ENCODE assay signal across 8 mouse cellular contexts in genomic region chr9:31386368-31387180, GRCm38 (mm10). TPM values are rescaled to one million over a fixed set of nuclear protein-coding genes. Genes with fewer than 3 reads are reported as not detected.
DNase-seq lines count a peak whose midpoint lies in the region; ATAC-seq and TF ChIP-seq lines count a peak whose summit lies in the region.

No protein-coding gene starts in this region.

- peak overlapping the region; percentile 79 for H3K27ac ChIP-seq in heart, adult 2 months
- H3K27ac ChIP-seq in heart, postnatal 0 days (ENCODE audit: low read depth): peak overlapping the region; percentile 57; the same call in 1 of the 2 replicates
- H3K27ac ChIP-seq in lung, embryonic 15.5 days: peak overlapping the region; percentile 46
- H3K27ac ChIP-seq in stomach, embryonic 16.5 days (ENCODE audit: low read length): peak overlapping the region; percentile 64

- H3K9me3 ChIP-seq in heart, postnatal 0 days (replicated peaks; ENCODE audit: control insufficient read depth, low read length): no peaks in the 10 kb centered on the region
- no peaks in the 10 kb centered on the region for H3K9me3 ChIP-seq in lung, embryonic 15.5 days
- no peaks in the 10 kb centered on the region for H3K9me3 ChIP-seq in stomach, embryonic 16.5 days (replicated peaks; ENCODE audit: control insufficient read depth, low read length)

- peaks cover 7% of the 10 kb centered on the region for H3K4me1 ChIP-seq in heart, adult 2 months (ENCODE audit: control insufficient read depth, insufficient read depth, low read length)
- peaks cover 12% of the 10 kb centered on the region for H3K4me1 ChIP-seq in heart, postnatal 0 days (ENCODE audit: control insufficient read depth, insufficient read depth)
- peaks cover 19% of the 10 kb centered on the region for H3K4me1 ChIP-seq in lung, embryonic 15.5 days
- peaks cover 14% of the 10 kb centered on the region for H3K4me1 ChIP-seq in stomach, embryonic 16.5 days (ENCODE audit: control insufficient read depth, insufficient read depth, low read length)

- H3K9ac ChIP-seq in heart, adult 2 months (ENCODE audit: low read depth, low read length): peak overlapping the region; percentile 82
- H3K9ac ChIP-seq in heart, postnatal 0 days (replicated peaks; ENCODE audit: low read depth, low read length): peak overlapping the region; percentile 86
- peak overlapping the region; percentile 78 for H3K9ac ChIP-seq in lung, embryonic 15.5 days
- peak overlapping the region; percentile 94 for H3K9ac ChIP-seq in stomach, embryonic 16.5 days (ENCODE audit: low read length)

- TF ChIP-seq POLR2A in heart, adult 2 months (IDR thresholded peaks at IDR 0.05; ENCODE audit: insufficient read depth, low read depth, low read length): no peak

- ATAC-seq in heart, postnatal 0 days (ENCODE audit: insufficient read depth, low read depth): peak; percentile 50
- peak; percentile 69 for ATAC-seq in lung, embryonic 15.5 days (ENCODE audit: borderline replicate concordance, extremely low read depth, low FRiP score, low TSS enrichment)
- ATAC-seq in stomach, embryonic 16.5 days (ENCODE audit: insufficient read depth, low FRiP score): peak; percentile 67

- TF ChIP-seq CTCF in heart, adult 2 months (IDR thresholded peaks at IDR 0.05): no peak
- no peak for TF ChIP-seq CTCF in heart, postnatal 0 days (IDR thresholded peaks at IDR 0.05; ENCODE audit: low read depth)

- DNase-seq in heart, adult 2 months: no peak
- DNase-seq in heart, postnatal 36 days: no peak
- DNase-seq in 3T3-L1 (ENCODE audit: low read depth, low spot score): peak; percentile 13
- DNase-seq in brain, adult 2 months (ENCODE audit: low read depth, low spot score): peak; percentile 34
- no peak for DNase-seq in heart, postnatal 0 days (ENCODE audit: low spot score)
- DNase-seq in left cerebral cortex, postnatal 36 days (ENCODE audit: low spot score in 2 of 2): no peak

- intact Hi-C loops in heart, adult 2 months (cut with DNase I): loop anchor here (5.0 kb wide), 1 partner anchor 104 kb away; the partner anchor contains the start of gene Prdm10
- intact Hi-C loops in heart, postnatal 36 days (cut with DNase I): no loop called here
- intact Hi-C loops in left cerebral cortex, postnatal 36 days (cut with DNase I): no loop called here

- no peaks in the 10 kb centered on the region for H3K27me3 ChIP-seq in heart, adult 2 months (ENCODE audit: control insufficient read depth, insufficient read depth, low read length)
- no peaks in the 10 kb centered on the region for H3K27me3 ChIP-seq in heart, postnatal 0 days (ENCODE audit: control insufficient read depth, insufficient read depth, low read length)
- no peaks in the 10 kb centered on the region for H3K27me3 ChIP-seq in lung, embryonic 15.5 days
- no peaks in the 10 kb centered on the region for H3K27me3 ChIP-seq in stomach, embryonic 16.5 days (ENCODE audit: control insufficient read depth, insufficient read depth, low read length)

- 8% methylated on average over 44 of the region's 44 CpGs for WGBS in heart, adult 2 months
- WGBS in heart, postnatal 0 days: 9% methylated on average over 44 of the region's 44 CpGs
- WGBS in lung, embryonic 15.5 days: 8% methylated on average over 43 of the region's 44 CpGs
- 7% methylated on average over 44 of the region's 44 CpGs for WGBS in stomach, embryonic 16.5 days

- peaks cover 4% of the 10 kb centered on the region; the same call in 1 of the 2 replicates for H3K79me2 ChIP-seq in heart, adult 2 months (replicated peaks; ENCODE audit: control insufficient read depth, insufficient read depth, low read length)

- peak overlapping the region; percentile 74 for H3K4me2 ChIP-seq in heart, postnatal 0 days (ENCODE audit: low read depth, low read length)
- H3K4me2 ChIP-seq in lung, embryonic 15.5 days: peak overlapping the region; percentile 81
- peak overlapping the region; percentile 80 for H3K4me2 ChIP-seq in stomach, embryonic 16.5 days (ENCODE audit: low read depth, low read length)

- no peak for TF ChIP-seq EP300 in heart, adult 2 months (IDR thresholded peaks at IDR 0.05; ENCODE audit: insufficient read depth, low read depth, low read length)
- TF ChIP-seq EP300 in heart, postnatal 0 days (IDR thresholded peaks at IDR 0.05; ENCODE audit: low read depth): no peak

- H3K4me3 ChIP-seq in heart, adult 2 months: peak overlapping the region; percentile 81
- peak overlapping the region; percentile 96 for H3K4me3 ChIP-seq in heart, postnatal 0 days (ENCODE audit: low read depth, low read length)
- peak overlapping the region; percentile 82 for H3K4me3 ChIP-seq in lung, embryonic 15.5 days
- H3K4me3 ChIP-seq in stomach, embryonic 16.5 days (replicated peaks; ENCODE audit: low read length): peak overlapping the region; percentile 88

- no peaks in the 10 kb centered on the region; the same call in 1 of the 2 replicates for H3K36me3 ChIP-seq in heart, adult 2 months (ENCODE audit: control insufficient read depth, insufficient read depth, low read length)
- H3K36me3 ChIP-seq in heart, postnatal 0 days (replicated peaks; ENCODE audit: control insufficient read depth, insufficient read depth, low read length): peaks cover 19% of the 10 kb centered on the region
- peaks cover 21% of the 10 kb centered on the region for H3K36me3 ChIP-seq in lung, embryonic 15.5 days
- H3K36me3 ChIP-seq in stomach, embryonic 16.5 days (ENCODE audit: control insufficient read depth, insufficient read depth, low read length): peaks cover 5% of the 10 kb centered on the region; the same call in 1 of the 2 replicates

RNA-seq across cellular contexts. Expression of gene Nfrkb, which starts 0.6 kb away (rescaled TPM):
- 1 to 10 TPM; 8.9 to 9.1 TPM for total RNA-seq in heart, adult 2 months (2021)
- 9.9 and 12.5 TPM in 2 replicates for polyA plus RNA-seq in heart, adult 2 months (2012; rRNA removed)
- 1 to 10 TPM; 9.4 to 9.5 TPM for total RNA-seq in heart, postnatal 36 days (2021)
- 19.7 and 34.3 TPM in 2 replicates for total RNA-seq in heart, postnatal 0 days (2014; rRNA removed; ENCODE audit: low replicate concordance)
- polyA plus RNA-seq in heart, postnatal 0 days (2015; fragmentation: Nextera tagmentation; extraction: Ambion mirVana): 7.9 and 8.8 TPM in 2 replicates
- 18.5 and 20.2 TPM in 2 replicates for polyA plus RNA-seq in lung, embryonic 15.5 days (2015; fragmentation: Nextera tagmentation; extraction: Ambion mirVana)
- polyA plus RNA-seq in stomach, embryonic 16.5 days (2015; fragmentation: Nextera tagmentation; extraction: Ambion mirVana): 18.0 and 20.5 TPM in 2 replicates
- total RNA-seq in left cerebral cortex, postnatal 36 days (2021): 10 to 100 TPM; 24.8 to 34.1 TPM

Comparison
In these comparisons a context has a peak if more than half of its experiments do, and no peak if none do; other contexts are left out.
1. DNase-seq: peak in 3T3-L1 (single experiment) and brain, adult 2 months (single experiment); none in heart, adult 2 months (0 of 2), heart, postnatal 36 days (0 of 2), heart, postnatal 0 days (single experiment) and left cerebral cortex, postnatal 36 days (0 of 2).
2. Peak in every context shown above with its lines, with median percentiles within 50 percentile points of each other: H3K27ac ChIP-seq, H3K4me3 ChIP-seq, H3K9ac ChIP-seq, ATAC-seq and H3K4me2 ChIP-seq.